ENCODE assay signal across 10 mouse cellular contexts in genomic region chr11:109441119-109441518, GRCm38 (mm10). TPM values are rescaled to one million over a fixed set of nuclear protein-coding genes. Genes with fewer than 3 reads are reported as not detected.
A peak's percentile ranks its signal among the peaks of the same experiment; 100 is the strongest.
DNase-seq lines count a peak whose midpoint lies in the region; ATAC-seq and TF ChIP-seq lines count a peak whose summit lies in the region.
"Had no signal": no experiment of that assay in that cellular context is flagged by ENCODE, and none has a peak within 500 bp of the region (broad histone marks: within the 10 kb centered on the region; RNA-seq: fewer than 3 reads in every experiment).

No protein-coding gene starts in this region.

- H3K9ac ChIP-seq in forebrain, embryonic 11.5 days (ENCODE audit: low read length): no peak overlapping the region
- H3K9ac ChIP-seq in forebrain, embryonic 12.5 days: no peak overlapping the region
- no peak overlapping the region for H3K9ac ChIP-seq in midbrain, embryonic 14.5 days (replicated peaks; ENCODE audit: low read length)
- no peak overlapping the region for H3K9ac ChIP-seq in midbrain, embryonic 16.5 days (ENCODE audit: low read depth, low read length)
- H3K9ac ChIP-seq: stomach, embryonic 15.5 days had no signal

- 0 out of 2 replicates have a peak, but pooled peaks cover 4% of the 10 kb centered on the region for H3K4me1 ChIP-seq in forebrain, embryonic 11.5 days (replicated peaks; ENCODE audit: control insufficient read depth, insufficient read depth, low read length)
- H3K4me1 ChIP-seq in forebrain, embryonic 12.5 days: peaks cover 13% of the 10 kb centered on the region
- peaks cover 9% of the 10 kb centered on the region for H3K4me1 ChIP-seq in midbrain, embryonic 14.5 days (ENCODE audit: control insufficient read depth, insufficient read depth, low read length)
- H3K4me1 ChIP-seq in midbrain, embryonic 16.5 days (ENCODE audit: control insufficient read depth, insufficient read depth, low read length): peaks cover 5% of the 10 kb centered on the region; the same call in 1 of the 2 replicates
- 0 out of 2 replicates have a peak, but pooled peaks cover 3% of the 10 kb centered on the region for H3K4me1 ChIP-seq in lung, adult 2 months (ENCODE audit: control insufficient read depth, insufficient read depth, low read length)
- H3K4me1 ChIP-seq: stomach, embryonic 15.5 days had no signal

- H3K36me3 ChIP-seq in forebrain, embryonic 11.5 days (ENCODE audit: control insufficient read depth, insufficient read depth, low read length): no peaks in the 10 kb centered on the region; the same call in 1 of the 2 replicates
- H3K36me3 ChIP-seq in forebrain, embryonic 12.5 days (replicated peaks): peaks cover 19% of the 10 kb centered on the region; the same call in 1 of the 2 replicates
- H3K36me3 ChIP-seq in midbrain, embryonic 14.5 days (ENCODE audit: control insufficient read depth, insufficient read depth, low read length): peaks cover 21% of the 10 kb centered on the region
- peaks cover 16% of the 10 kb centered on the region for H3K36me3 ChIP-seq in midbrain, embryonic 16.5 days (ENCODE audit: control insufficient read depth, insufficient read depth, low read length)

- WGBS in forebrain, embryonic 11.5 days: 55% methylated on average over 3 of the region's 3 CpGs
- WGBS in forebrain, embryonic 12.5 days: 46% methylated on average over 3 of the region's 3 CpGs
- 61% methylated on average over 3 of the region's 3 CpGs for WGBS in midbrain, embryonic 14.5 days
- WGBS in midbrain, embryonic 16.5 days: 62% methylated on average over 3 of the region's 3 CpGs
- 51% methylated on average over 3 of the region's 3 CpGs for WGBS in lung, adult 2 months

- peak; percentile 84 for TF ChIP-seq CTCF in lung, adult 2 months (IDR thresholded peaks at IDR 0.05; ENCODE audit: insufficient read depth, low read length)

- no peak overlapping the region for H3K4me3 ChIP-seq in forebrain, embryonic 11.5 days (ENCODE audit: low read depth, low read length)
- H3K4me3 ChIP-seq in forebrain, embryonic 12.5 days (replicated peaks): no peak overlapping the region
- H3K4me3 ChIP-seq in midbrain, embryonic 14.5 days (replicated peaks; ENCODE audit: low read depth, low read length): no peak overlapping the region
- H3K4me3 ChIP-seq in midbrain, embryonic 16.5 days (ENCODE audit: low read depth, low read length): no peak overlapping the region
- H3K4me3 ChIP-seq in lung, adult 2 months (replicated peaks; ENCODE audit: extremely low read depth, low read depth, low read length): no peak overlapping the region

- H3K27me3 ChIP-seq in forebrain, embryonic 11.5 days (ENCODE audit: control insufficient read depth, insufficient read depth, low read length): no peaks in the 10 kb centered on the region
- peaks cover 7% of the 10 kb centered on the region for H3K27me3 ChIP-seq in forebrain, embryonic 12.5 days
- H3K27me3 ChIP-seq in midbrain, embryonic 14.5 days (ENCODE audit: control insufficient read depth, insufficient read depth, low read length): no peaks in the 10 kb centered on the region
- H3K27me3 ChIP-seq in midbrain, embryonic 16.5 days (ENCODE audit: control insufficient read depth, insufficient read depth, low read depth, low read length): no peaks in the 10 kb centered on the region
- H3K27me3 ChIP-seq: stomach, embryonic 15.5 days had no signal

- no peak overlapping the region for H3K4me2 ChIP-seq in forebrain, embryonic 11.5 days (ENCODE audit: low read depth, low read length, severe bottlenecking)
- H3K4me2 ChIP-seq in forebrain, embryonic 12.5 days: no peak overlapping the region
- H3K4me2 ChIP-seq in midbrain, embryonic 14.5 days (ENCODE audit: low read length): no peak overlapping the region
- no peak overlapping the region for H3K4me2 ChIP-seq in midbrain, embryonic 16.5 days (ENCODE audit: low read length)

- no peaks in the 10 kb centered on the region for H3K9me3 ChIP-seq in forebrain, embryonic 11.5 days (ENCODE audit: control insufficient read depth, low read length)
- H3K9me3 ChIP-seq in forebrain, embryonic 12.5 days: no peaks in the 10 kb centered on the region
- no peaks in the 10 kb centered on the region for H3K9me3 ChIP-seq in midbrain, embryonic 14.5 days (ENCODE audit: control insufficient read depth, low read length)
- no peaks in the 10 kb centered on the region for H3K9me3 ChIP-seq in midbrain, embryonic 16.5 days (replicated peaks; ENCODE audit: control insufficient read depth, low read length, poor library complexity, severe bottlenecking)
- H3K9me3 ChIP-seq: stomach, embryonic 15.5 days had no signal

- no peak overlapping the region for H3K27ac ChIP-seq in forebrain, embryonic 11.5 days (ENCODE audit: low read depth, low read length)
- no peak overlapping the region for H3K27ac ChIP-seq in forebrain, embryonic 12.5 days
- H3K27ac ChIP-seq in midbrain, embryonic 14.5 days (replicated peaks; ENCODE audit: low read depth, low read length): no peak overlapping the region
- H3K27ac ChIP-seq in midbrain, embryonic 16.5 days (ENCODE audit: low read length): no peak overlapping the region
- H3K27ac ChIP-seq: stomach, embryonic 15.5 days had no signal

- TF ChIP-seq POLR2A in lung, adult 2 months (IDR thresholded peaks at IDR 0.05; ENCODE audit: borderline replicate concordance, extremely low read depth, low read depth, low read length): no peak

- no peak for ATAC-seq in forebrain, embryonic 11.5 days (replicated peaks; ENCODE audit: low FRiP score)
- ATAC-seq in forebrain, embryonic 12.5 days (ENCODE audit: low FRiP score): no peak
- ATAC-seq in midbrain, embryonic 14.5 days (ENCODE audit: low FRiP score, low TSS enrichment): no peak
- ATAC-seq in midbrain, embryonic 16.5 days: no peak
- peak; percentile 46; the same call in 1 of the 2 replicates for ATAC-seq in common myeloid progenitor, adult 5-6 weeks (replicated peaks; ENCODE audit: low read depth, poor library complexity, severe bottlenecking)

- peak; percentile 55 for DNase-seq in forebrain, embryonic 11.5 days (ENCODE audit: low spot score)
- peak; percentile 55 for DNase-seq in midbrain, embryonic 14.5 days
- peak; percentile 36 for DNase-seq in lung, adult 2 months
- peak; percentile 43 to 59 for DNase-seq in thymus, postnatal 10 days (ENCODE audit: low spot score in 2 of 2)
- no peak for DNase-seq in layer of hippocampus, adult 9-11 months

RNA-seq across cellular contexts. Expression of gene Amz2, which starts 15.4 kb away (rescaled TPM):
- polyA plus RNA-seq in forebrain, embryonic 11.5 days (2014; fragmentation: Nextera tagmentation; extraction: Ambion mirVana): 46.6 and 48.2 TPM in 2 replicates
- 46.9 and 50.2 TPM in 2 replicates for polyA plus RNA-seq in forebrain, embryonic 12.5 days (2016; fragmentation: Nextera tagmentation; extraction: Ambion mirVana)
- polyA plus RNA-seq in midbrain, embryonic 14.5 days (2014; fragmentation: Nextera tagmentation; extraction: Ambion mirVana): 63.6 and 78.7 TPM in 2 replicates
- 55.7 and 56.1 TPM in 2 replicates for polyA plus RNA-seq in midbrain, embryonic 16.5 days (2015; fragmentation: Nextera tagmentation; extraction: Ambion mirVana)
- total RNA-seq in common myeloid progenitor, adult 5-6 weeks (2017): 50.8 and 62.2 TPM in 2 replicates
- polyA plus RNA-seq in lung, adult 2 months (2012; rRNA removed): 22.2 and 40.9 TPM in 2 replicates

RNA-seq across cellular contexts. Expression of gene 9930022D16Rik, which starts 27.4 kb away (rescaled TPM):
- not detected in 2 replicates for polyA plus RNA-seq in forebrain, embryonic 11.5 days (2014; fragmentation: Nextera tagmentation; extraction: Ambion mirVana)
- polyA plus RNA-seq in forebrain, embryonic 12.5 days (2016; fragmentation: Nextera tagmentation; extraction: Ambion mirVana): not detected in 2 replicates
- not detected in 2 replicates for polyA plus RNA-seq in midbrain, embryonic 14.5 days (2014; fragmentation: Nextera tagmentation; extraction: Ambion mirVana)
- polyA plus RNA-seq in midbrain, embryonic 16.5 days (2015; fragmentation: Nextera tagmentation; extraction: Ambion mirVana): not detected in 2 replicates
- total RNA-seq in common myeloid progenitor, adult 5-6 weeks (2017): 0.58 TPM in 1 of 2 replicates, not detected in the other
- not detected in 2 replicates for polyA plus RNA-seq in lung, adult 2 months (2012; rRNA removed)
- polyA plus RNA-seq: limb, embryonic 14.5 days; stomach, embryonic 15.5 days had no signal

RNA-seq across cellular contexts. Expression of gene Arsg, which starts 32.1 kb away (rescaled TPM):
- 2.7 and 3.2 TPM in 2 replicates for polyA plus RNA-seq in forebrain, embryonic 11.5 days (2014; fragmentation: Nextera tagmentation; extraction: Ambion mirVana)
- polyA plus RNA-seq in forebrain, embryonic 12.5 days (2016; fragmentation: Nextera tagmentation; extraction: Ambion mirVana): 2.4 and 2.6 TPM in 2 replicates
- polyA plus RNA-seq in midbrain, embryonic 14.5 days (2014; fragmentation: Nextera tagmentation; extraction: Ambion mirVana): 1.3 and 2.7 TPM in 2 replicates
- polyA plus RNA-seq in midbrain, embryonic 16.5 days (2015; fragmentation: Nextera tagmentation; extraction: Ambion mirVana): 4.2 and 4.3 TPM in 2 replicates
- 1.8 and 2.7 TPM in 2 replicates for total RNA-seq in common myeloid progenitor, adult 5-6 weeks (2017)
- polyA plus RNA-seq in lung, adult 2 months (2012; rRNA removed): 3.8 and 4.4 TPM in 2 replicates

RNA-seq across cellular contexts. Expression of gene Slc16a6, which starts 32.3 kb away (rescaled TPM):
- polyA plus RNA-seq in forebrain, embryonic 11.5 days (2014; fragmentation: Nextera tagmentation; extraction: Ambion mirVana): 4.8 and 6.0 TPM in 2 replicates
- 4.0 and 5.4 TPM in 2 replicates for polyA plus RNA-seq in forebrain, embryonic 12.5 days (2016; fragmentation: Nextera tagmentation; extraction: Ambion mirVana)
- 2.8 and 3.1 TPM in 2 replicates for polyA plus RNA-seq in midbrain, embryonic 14.5 days (2014; fragmentation: Nextera tagmentation; extraction: Ambion mirVana)
- 3.7 and 4.5 TPM in 2 replicates for polyA plus RNA-seq in midbrain, embryonic 16.5 days (2015; fragmentation: Nextera tagmentation; extraction: Ambion mirVana)
- 11.5 and 12.8 TPM in 2 replicates for total RNA-seq in common myeloid progenitor, adult 5-6 weeks (2017)
- polyA plus RNA-seq in lung, adult 2 months (2012; rRNA removed): 0.89 and 1.6 TPM in 2 replicates
